Mouse (Mus musculus) CH12.LX (cell line): ENCODE data around the gene Alox12b. TPM values are rescaled to one million over a fixed set of nuclear protein-coding genes. Genes with fewer than 3 reads are reported as not detected.
A peak's percentile ranks its signal among the peaks of the same experiment; 100 is the strongest.

ENCODE experiments used
- DNase-seq: peaks from one replicate; pipeline ENCODE4 v3.0.0-alpha.2; 2013; ENCODE audit errors: extremely low read depth
- H3K27ac ChIP-seq: 2 replicates; pipeline ENCODE4 v1.5.1; 2012; ENCODE audit warnings: low read depth, mild to moderate bottlenecking, control low read depth, moderate library complexity; ENCODE audit not compliant: insufficient read depth
- H3K27me3 ChIP-seq: replicated peaks from 2 replicates; pipeline ENCODE3; 2012; ENCODE audit warnings: inconsistent platforms
- H3K36me3 ChIP-seq, 2 experiments: replicated peaks in 1 of 2; 2 replicates each; pipeline versions ENCODE3 to v1.6.1; 2012; ENCODE audit warnings: inconsistent platforms in 1 of 2, low read length in 1 of 2, mild to moderate bottlenecking in 1 of 2, mixed read lengths in 1 of 2, moderate library complexity in 1 of 2; ENCODE audit not compliant: control insufficient read depth in 1 of 2, insufficient read depth in 1 of 2
- H3K4me1 ChIP-seq, 2 experiments: 2 replicates each; pipeline ENCODE4 v1.6.1; 2012; ENCODE audit warnings: inconsistent platforms in 1 of 2, moderate library complexity in 1 of 2; ENCODE audit not compliant: insufficient read depth in 2 of 2, control insufficient read depth in 1 of 2
- H3K4me2 ChIP-seq: 2 replicates; pipeline ENCODE4 v1.6.1; 2012; ENCODE audit warnings: low read depth, mild to moderate bottlenecking, control low read depth; ENCODE audit not compliant: poor library complexity, insufficient read depth, severe bottlenecking
- H3K4me3 ChIP-seq, 3 experiments: fragments of 150-350 bp in 1 of 3; sonication (generic) in 1 of 3; replicated peaks in 1 of 3; 2 replicates each; pipeline versions ENCODE3 to v1.5.1; 2011 to 2012; ENCODE audit warnings: low read depth in 2 of 3, low read length in 2 of 3, mild to moderate bottlenecking in 2 of 3, moderate library complexity in 2 of 3, control low read depth in 1 of 3, improper control_type of control experiment in 1 of 3, inconsistent platforms in 1 of 3, mixed read lengths in 1 of 3; ENCODE audit not compliant: poor library complexity in 1 of 3
- H3K79me2 ChIP-seq: replicated peaks from 2 replicates; pipeline ENCODE4 v1.6.1; 2012; ENCODE audit warnings: mild to moderate bottlenecking, moderate library complexity; ENCODE audit not compliant: control insufficient read depth, poor library complexity, insufficient read depth, severe bottlenecking; ENCODE audit errors: extremely low read depth
- H3K9ac ChIP-seq: 2 replicates; pipeline ENCODE4 v1.6.1; 2012; ENCODE audit warnings: low read depth, mild to moderate bottlenecking, control low read depth, moderate library complexity; ENCODE audit not compliant: insufficient read depth
- H3K9me3 ChIP-seq: replicated peaks from 2 replicates; pipeline ENCODE3; 2012; ENCODE audit warnings: low read length, inconsistent platforms, mixed read lengths
- CTCF ChIP-seq, 2 experiments: IDR thresholded peaks in 1 of 2; conservative IDR thresholded peaks in 1 of 2; 2 replicates each; pipeline ENCODE4 v1.5.1; 2011 to 2012; ENCODE audit warnings: low read depth in 2 of 2, low read length in 2 of 2, improper control_type of control experiment in 1 of 2, inconsistent platforms in 1 of 2, mild to moderate bottlenecking in 1 of 2, moderate library complexity in 1 of 2
- E2F4 ChIP-seq: IDR thresholded peaks from 2 replicates; pipeline ENCODE4 v1.6.1; 2011; ENCODE audit warnings: low read depth, low read length, improper control_type of control experiment; ENCODE audit not compliant: insufficient replicate concordance
- ETS1 ChIP-seq: conservative IDR thresholded peaks from 2 replicates; pipeline ENCODE4 v1.6.1; 2012; ENCODE audit warnings: low read depth, mild to moderate bottlenecking, inconsistent platforms, low read length, improper control_type of control experiment, moderate library complexity
- HCFC1 ChIP-seq: IDR thresholded peaks from 2 replicates; pipeline ENCODE4 v1.6.1; 2012; ENCODE audit warnings: low read depth, mild to moderate bottlenecking, inconsistent platforms, low read length, improper control_type of control experiment
- IRF4 ChIP-seq: IDR thresholded peaks from 2 replicates; pipeline ENCODE4 v1.6.1; 2014; ENCODE audit warnings: low read depth, mild to moderate bottlenecking, inconsistent platforms, low read length, improper control_type of control experiment
- KAT2A ChIP-seq: IDR thresholded peaks from 2 replicates; pipeline ENCODE4 v1.6.1; 2012; ENCODE audit warnings: low read length, improper control_type of control experiment, inconsistent platforms; ENCODE audit not compliant: insufficient replicate concordance
- MAX ChIP-seq: IDR thresholded peaks from 2 replicates; pipeline ENCODE4 v1.6.1; 2011; ENCODE audit warnings: low read length, improper control_type of control experiment
- NELFE ChIP-seq: IDR thresholded peaks from 2 replicates; pipeline ENCODE4 v1.6.1; 2011; ENCODE audit warnings: low read depth, low read length, improper control_type of control experiment
- NRF1 ChIP-seq: IDR thresholded peaks from 2 replicates; pipeline ENCODE4 v1.6.1; 2014; ENCODE audit warnings: low read depth, mild to moderate bottlenecking, inconsistent platforms, low read length, improper control_type of control experiment, moderate library complexity
- PAX5 ChIP-seq: IDR thresholded peaks from 2 replicates; pipeline ENCODE4 v1.6.1; 2012; ENCODE audit warnings: low read length, inconsistent platforms, mixed read lengths
- POLR2A ChIP-seq: IDR thresholded peaks from 2 replicates; pipeline ENCODE4 v1.6.1; 2011; ENCODE audit warnings: low read depth, mild to moderate bottlenecking, improper control_type of control experiment, low read length
- RAD21 ChIP-seq: IDR thresholded peaks from 2 replicates; pipeline ENCODE4 v1.6.1; 2011; ENCODE audit warnings: low read depth, mild to moderate bottlenecking, low read length, improper control_type of control experiment, moderate library complexity
- SMC3 ChIP-seq: IDR thresholded peaks from 2 replicates; pipeline ENCODE4 v1.6.1; 2011; ENCODE audit warnings: low read depth, low read length, improper control_type of control experiment
- TCF12 ChIP-seq: IDR thresholded peaks from 2 replicates; pipeline ENCODE4 v1.6.1; 2014; ENCODE audit warnings: low read depth, mild to moderate bottlenecking, inconsistent platforms, low read length, improper control_type of control experiment
- USF1 ChIP-seq: IDR thresholded peaks from 2 replicates; pipeline ENCODE4 v1.6.1; 2014; ENCODE audit warnings: low read depth, mild to moderate bottlenecking, inconsistent platforms, low read length, improper control_type of control experiment
- ZC3H11A ChIP-seq: IDR thresholded peaks from 2 replicates; pipeline ENCODE4 v1.6.1; 2012; ENCODE audit warnings: low read depth, mild to moderate bottlenecking, inconsistent platforms, low read length, improper control_type of control experiment
- ZKSCAN1 ChIP-seq: IDR thresholded peaks from 2 replicates; pipeline ENCODE4 v1.6.1; 2012; ENCODE audit warnings: low read depth, inconsistent platforms, low read length, improper control_type of control experiment, borderline replicate concordance
- ZMIZ1 ChIP-seq: IDR thresholded peaks from 2 replicates; pipeline ENCODE4 v1.6.1; 2012; ENCODE audit warnings: low read depth, mild to moderate bottlenecking, inconsistent platforms, low read length, improper control_type of control experiment
- dilution Hi-C: fragments of 300-500 bp; cut with MboI; formaldehyde crosslinking; loops from 2 replicates; pipeline ENCODE4 v1.14.3; 2020; ENCODE audit warnings: low sequenced_read_pairs; ENCODE audit not compliant: extremely low pct_unique_long_range_greater_than_20kb, extremely low pct_ligation_motif_present
- in situ Hi-C: fragments of 300-500 bp; cut with MboI; formaldehyde crosslinking; loops from 3 replicates; pipeline ENCODE4 v1.14.3; 2019; ENCODE audit warnings: low sequenced_read_pairs, low pct_ligation_motif_present, low pct_unique_long_range_greater_than_20kb, mixed read lengths
- polyA plus RNA-seq: library from polyadenylated mRNA; unstranded; fragments of >175 nt; gene quantifications from 2 replicates; pipeline ENCODE4 v1.2.1, GENCODE M21; 2012; ENCODE audit warnings: low read depth; ENCODE audit not compliant: insufficient read length
- total RNA-seq, 2 experiments: library from RNA; depleted of rRNA; stranded (reverse); fragments of 300-350 nt in 1 of 2; fragments of >200 nt in 1 of 2; gene quantifications; 2 replicates each; pipeline ENCODE4 v1.2.3; 2012 to 2014

Gene Alox12b
- total and polyA plus RNA-seq, 3 experiments, result not detected

GRCm38 (mm10) chr11:69179512-69179911, 22.7 kb downstream of the Alox12b start:
- H3K27me3 ChIP-seq, result peaks cover 80% of the 10 kb centered on the region
- H3K4me1 ChIP-seq, result 0 out of 4 replicates have a peak, but pooled peaks cover 2 to 5% of the 10 kb centered on the region in 2 experiments
- no peaks in the 10 kb centered on the region for H3K36me3 ChIP-seq
- in situ Hi-C loops (no loop called here), dilution Hi-C loops (no loop called here)
- no peak overlapping the region for H3K4me3 ChIP-seq
- H3K9me3 ChIP-seq, result no peaks in the 10 kb centered on the region
- DNase-seq, result no peak
- H3K4me2 ChIP-seq, result no peak overlapping the region
- H3K79me2 ChIP-seq, result no peaks in the 10 kb centered on the region
- H3K9ac ChIP-seq, result no peak overlapping the region
- TF ChIP-seq POLR2A, result no peak
- TF ChIP-seq USF1, result no peak
- TF ChIP-seq HCFC1, result no peak
- no peak for TF ChIP-seq KAT2A
- TF ChIP-seq MAX, result no peak
- no peak for TF ChIP-seq ZMIZ1
- no peak for TF ChIP-seq NRF1
- no peak for TF ChIP-seq PAX5
- no peak for TF ChIP-seq ZKSCAN1
- TF ChIP-seq ZC3H11A, result no peak
- no peak overlapping the region for H3K27ac ChIP-seq

- no peak for TF ChIP-seq USF1
- TF ChIP-seq IRF4, result 0 out of 2 replicates have a peak, but pooled peaks have one; percentile 8
- no peak for TF ChIP-seq ZKSCAN1
- TF ChIP-seq MAX, result no peak
- peak in 1 of 2 experiments; percentile 60; a peak in 2 of 4 replicates for TF ChIP-seq CTCF (conservative IDR thresholded peaks at IDR 0.05 in 1 of 2, IDR thresholded peaks at IDR 0.05 in 1 of 2; ENCODE audit: low read depth in 2 of 2, low read length in 2 of 2)
- TF ChIP-seq RAD21, result peak; percentile 27
- peak; percentile 40 for TF ChIP-seq SMC3
- dilution Hi-C loops, result no loop called here
- in situ Hi-C loops, result no loop called here
These were observed 23.3 kb downstream of the Alox12b start for GRCm38 (mm10) chr11:69180120-69180519.

GRCm38 (mm10) chr11:69185031-69185430, 28.2 kb downstream of the Alox12b start:
- dilution Hi-C loops, result no loop called here
- Histone ChIP-seq H3K9ac (no peak overlapping the region), H3K4me3 (no peak overlapping the region), H3K4me2 (no peak overlapping the region), H3K9me3 (peaks cover 5% of the 10 kb centered on the region), H3K36me3 (no peaks in the 10 kb centered on the region), H3K79me2 (no peaks in the 10 kb centered on the region), H3K4me1 (peaks cover 3 to 5% of the 10 kb centered on the region in 2 experiments; a peak in 3 of 4 replicates), H3K27ac (no peak overlapping the region), H3K27me3 (peaks cover 82% of the 10 kb centered on the region)
- DNase-seq, result no peak
- TF ChIP-seq CTCF (conservative IDR thresholded peaks at IDR 0.05 in 1 of 2, IDR thresholded peaks at IDR 0.05 in 1 of 2; ENCODE audit: low read depth in 2 of 2, low read length in 2 of 2) (no peak), KAT2A (no peak), NELFE (no peak), ZKSCAN1 (no peak), TCF12 (no peak), USF1 (no peak), PAX5 (no peak), ETS1 (no peak), E2F4 (no peak)
- in situ Hi-C loops, result loop anchor here (5.0 kb wide), 1 partner anchor 47 kb away; no protein-coding TSS in a partner anchor

More at GRCm38 (mm10) chr11:69180120-69180519, 23.3 kb downstream of the Alox12b start:
- Histone ChIP-seq H3K27me3 (peaks cover 80% of the 10 kb centered on the region), H3K79me2 (no peaks in the 10 kb centered on the region), H3K27ac (no peak overlapping the region), H3K4me1 (no peaks in the 10 kb centered on the region), H3K9ac (no peak overlapping the region), H3K4me2 (no peak overlapping the region), H3K36me3 (no peaks in the 10 kb centered on the region), H3K4me3 (no peak overlapping the region), H3K9me3 (no peaks in the 10 kb centered on the region)
- peak; percentile 25 for DNase-seq
